Mouse (Mus musculus) fibroblast of lung, adult 2 months (primary cell): ENCODE measurements around the gene Olfr49.
"Not testable (repeated sequence)": the region's sequence is repeated elsewhere in the genome, so short reads cannot be mapped to it uniquely, and the experiment has no call there.

Experiments used
- DNase-seq: peaks from one replicate; pipeline ENCODE4 v3.0.0-alpha.2; 2011; ENCODE audit warnings: low read depth

Gene Olfr49

GRCm38 (mm10) chr14:54231176-54231956 is 53.4 kb downstream of the Olfr49 start:
- no peak for DNase-seq

- DNase-seq, result no peak
These were observed 54.0 kb downstream of the Olfr49 start for GRCm38 (mm10) chr14:54230638-54231150.

- not testable (repeated sequence) for DNase-seq
These were observed 54.9 kb downstream of the Olfr49 start for GRCm38 (mm10) chr14:54229849-54230248.

GRCm38 (mm10) chr14:54228933-54229713 is 55.6 kb downstream of the Olfr49 start:
- DNase-seq, result no peak

GRCm38 (mm10) chr14:54228501-54228900 is 56.2 kb downstream of the Olfr49 start:
- no peak for DNase-seq
